Comparison of ENCODE assay signal across 9 mouse cellular contexts in genomic region chr9:44085741-44086665, GRCm38 (mm10). TPM values are rescaled to one million over a fixed set of nuclear protein-coding genes. Genes with fewer than 3 reads are reported as not detected.
DNase-seq lines count a peak whose midpoint lies in the region; ATAC-seq and TF ChIP-seq lines count a peak whose summit lies in the region.
"Had no signal": no experiment of that assay in that cellular context is flagged by ENCODE, and none has a peak within 500 bp of the region (broad histone marks: within the 10 kb centered on the region; RNA-seq: fewer than 3 reads in every experiment).

No protein-coding gene starts in this region.

- H3K27ac ChIP-seq in left cerebral cortex, adult 2 months = peak overlapping the region; percentile 96
- H3K27ac ChIP-seq in embryonic facial prominence, embryonic 14.5 days (replicated peaks; ENCODE audit: low read depth, low read length) = no peak overlapping the region
- H3K27ac ChIP-seq in heart, embryonic 14.5 days (replicated peaks in 1 of 2; ENCODE audit: control insufficient read depth in 1 of 2, insufficient read depth in 1 of 2, low read depth in 2 of 2, low read length in 2 of 2) = peak overlapping the region; percentile 61 to 94
- peak overlapping the region; percentile 77 for H3K27ac ChIP-seq in kidney, postnatal 0 days
- no peak overlapping the region for H3K27ac ChIP-seq in lung, embryonic 15.5 days

- peaks cover 41% of the 10 kb centered on the region for H3K4me1 ChIP-seq in embryonic facial prominence, embryonic 14.5 days (ENCODE audit: control insufficient read depth, insufficient read depth, low read length)
- H3K4me1 ChIP-seq in heart, embryonic 14.5 days (ENCODE audit: control insufficient read depth in 2 of 2, insufficient read depth in 2 of 2, low read length in 2 of 2) = peaks cover 42 to 67% of the 10 kb centered on the region in 2 experiments
- peaks cover 28% of the 10 kb centered on the region for H3K4me1 ChIP-seq in kidney, postnatal 0 days (replicated peaks; ENCODE audit: insufficient read depth, low read length)
- peaks cover 49% of the 10 kb centered on the region for H3K4me1 ChIP-seq in lung, embryonic 15.5 days

- intact Hi-C loops in left cerebral cortex, adult 2 months (cut with DNase I) = loop anchor here (2.0 to 10.0 kb wide), 3 partner anchors 19 to 341 kb away; partner anchors contain the start of genes Nectin1, Thy1 and Usp2
- intact Hi-C loops in left cerebral cortex, postnatal 4 days (cut with DNase I) = no loop called here

- peak; percentile 59 to 70 for DNase-seq in left cerebral cortex, adult 2 months (ENCODE audit: extremely low spot score in 1 of 2, low spot score in 2 of 2)
- DNase-seq in left cerebral cortex, postnatal 4 days = no peak
- DNase-seq in embryonic facial prominence, embryonic 14.5 days (ENCODE audit: low spot score) = no peak
- no peak for DNase-seq in kidney, postnatal 0 days (ENCODE audit: low spot score)
- no peak for DNase-seq in MN1 (ENCODE audit: low spot score)
- DNase-seq in thymus, postnatal 10 days (ENCODE audit: low spot score in 2 of 2) = no peak

- H3K9ac ChIP-seq in embryonic facial prominence, embryonic 14.5 days (ENCODE audit: low read depth, low read length) = no peak overlapping the region
- peak overlapping the region; percentile 96 for H3K9ac ChIP-seq in heart, embryonic 14.5 days (ENCODE audit: low read length)
- peak overlapping the region; percentile 65 for H3K9ac ChIP-seq in kidney, postnatal 0 days (ENCODE audit: low read depth, low read length)
- H3K9ac ChIP-seq in lung, embryonic 15.5 days = 0 out of 2 replicates have a peak overlapping the region, but pooled peaks have one; percentile 14

- H3K36me3 ChIP-seq in embryonic facial prominence, embryonic 14.5 days (ENCODE audit: control insufficient read depth, insufficient read depth, low read length) = peaks cover 6% of the 10 kb centered on the region; the same call in 1 of the 2 replicates
- H3K36me3 ChIP-seq in heart, embryonic 14.5 days (ENCODE audit: control insufficient read depth, insufficient read depth, low read length) = peaks cover 21% of the 10 kb centered on the region
- no peaks in the 10 kb centered on the region for H3K36me3 ChIP-seq in kidney, postnatal 0 days (ENCODE audit: insufficient read depth, low read length)
- H3K36me3 ChIP-seq in lung, embryonic 15.5 days = no peaks in the 10 kb centered on the region

- H3K27me3 ChIP-seq in embryonic facial prominence, embryonic 14.5 days (replicated peaks; ENCODE audit: control insufficient read depth, insufficient read depth, low read length) = peaks cover 15% of the 10 kb centered on the region; the same call in 1 of the 2 replicates
- H3K27me3 ChIP-seq in heart, embryonic 14.5 days (ENCODE audit: control insufficient read depth, insufficient read depth, low read length) = no peaks in the 10 kb centered on the region; the same call in 1 of the 2 replicates
- no peaks in the 10 kb centered on the region for H3K27me3 ChIP-seq in kidney, postnatal 0 days (ENCODE audit: insufficient read depth, low read length)
- H3K27me3 ChIP-seq in lung, embryonic 15.5 days = peaks cover 37% of the 10 kb centered on the region

- no peaks in the 10 kb centered on the region for H3K9me3 ChIP-seq in embryonic facial prominence, embryonic 14.5 days (ENCODE audit: control insufficient read depth, low read length)
- H3K9me3 ChIP-seq in heart, embryonic 14.5 days (ENCODE audit: control insufficient read depth, low read length) = no peaks in the 10 kb centered on the region
- H3K9me3 ChIP-seq in kidney, postnatal 0 days (replicated peaks; ENCODE audit: low read length) = no peaks in the 10 kb centered on the region
- no peaks in the 10 kb centered on the region for H3K9me3 ChIP-seq in lung, embryonic 15.5 days

- peak overlapping the region; percentile 99 for H3K4me2 ChIP-seq in embryonic facial prominence, embryonic 14.5 days (ENCODE audit: low read depth, low read length)
- peak overlapping the region; percentile 96 for H3K4me2 ChIP-seq in heart, embryonic 14.5 days (ENCODE audit: low read length)
- H3K4me2 ChIP-seq in kidney, postnatal 0 days (ENCODE audit: low read length) = peak overlapping the region; percentile 79
- peak overlapping the region; percentile 99 for H3K4me2 ChIP-seq in lung, embryonic 15.5 days

- ATAC-seq in embryonic facial prominence, embryonic 14.5 days (ENCODE audit: low read depth) = no peak
- no peak for ATAC-seq in heart, embryonic 14.5 days (ENCODE audit: insufficient number of reproducible peaks, insufficient read depth, low FRiP score, low read depth)
- no peak for ATAC-seq in kidney, postnatal 0 days (replicated peaks; ENCODE audit: low FRiP score, low read depth)
- ATAC-seq in lung, embryonic 15.5 days (ENCODE audit: borderline replicate concordance, extremely low read depth, low FRiP score, low TSS enrichment) = no peak

- WGBS in embryonic facial prominence, embryonic 14.5 days = 60% methylated on average over 15 of the region's 15 CpGs
- 31% methylated on average over 15 of the region's 15 CpGs for WGBS in heart, embryonic 14.5 days
- 62% methylated on average over 15 of the region's 15 CpGs for WGBS in kidney, postnatal 0 days
- WGBS in lung, embryonic 15.5 days = 60% methylated on average over 15 of the region's 15 CpGs

- TF ChIP-seq CTCF in left cerebral cortex, adult 2 months (IDR thresholded peaks at IDR 0.05) = no peak
- no peak for TF ChIP-seq CTCF in kidney, postnatal 0 days (IDR thresholded peaks at IDR 0.05; ENCODE audit: low read depth)

- peak overlapping the region; percentile 81 for H3K4me3 ChIP-seq in left cerebral cortex, adult 2 months
- peak overlapping the region; percentile 66 for H3K4me3 ChIP-seq in embryonic facial prominence, embryonic 14.5 days (ENCODE audit: low read depth, low read length)
- peak overlapping the region; percentile 72 to 75 for H3K4me3 ChIP-seq in heart, embryonic 14.5 days (ENCODE audit: control insufficient read depth in 1 of 2, insufficient read depth in 1 of 2, low read depth in 1 of 2, low read length in 2 of 2)
- H3K4me3 ChIP-seq in kidney, postnatal 0 days (replicated peaks; ENCODE audit: low read depth, low read length) = peak overlapping the region; percentile 54
- H3K4me3 ChIP-seq in lung, embryonic 15.5 days = peak overlapping the region; percentile 55; the same call in 1 of the 2 replicates

RNA-seq across cellular contexts. Expression of gene Mfrp, which starts 15.5 kb away (rescaled TPM):
- total RNA-seq in left cerebral cortex, adult 2 months (2021) = 1 to 10 TPM in 1 of 2 experiments, under 1 TPM in 1; 0.82 to 1.6 TPM
- not detected for total RNA-seq in left cerebral cortex, postnatal 4 days (2021)
- polyA plus RNA-seq in embryonic facial prominence, embryonic 14.5 days (2014; fragmentation: Nextera tagmentation; extraction: Ambion mirVana) = not detected in 2 replicates
- polyA plus RNA-seq in heart, embryonic 14.5 days (2014; fragmentation: Nextera tagmentation; extraction: Ambion mirVana) = not detected in 2 replicates
- polyA plus RNA-seq in kidney, postnatal 0 days (2015; fragmentation: Nextera tagmentation; extraction: Ambion mirVana) = 0.11 and 0.16 TPM in 2 replicates
- 0.14 and 0.28 TPM in 2 replicates for polyA plus RNA-seq in lung, embryonic 15.5 days (2015; fragmentation: Nextera tagmentation; extraction: Ambion mirVana)
- total RNA-seq: CH12.LX had no signal

RNA-seq across cellular contexts. Expression of gene Usp2, which starts 19.2 kb away (rescaled TPM):
- total RNA-seq in left cerebral cortex, adult 2 months (2021) = 100 to 1,000 TPM in 1 of 2 experiments, 10 to 100 TPM in 1; 99.3 to 120 TPM
- total RNA-seq in left cerebral cortex, postnatal 4 days (2021) = 10 to 100 TPM; 30.2 to 31.9 TPM
- polyA plus RNA-seq in embryonic facial prominence, embryonic 14.5 days (2014; fragmentation: Nextera tagmentation; extraction: Ambion mirVana) = 22.8 and 39.4 TPM in 2 replicates
- polyA plus RNA-seq in heart, embryonic 14.5 days (2014; fragmentation: Nextera tagmentation; extraction: Ambion mirVana) = 73.5 and 80.7 TPM in 2 replicates
- polyA plus RNA-seq in kidney, postnatal 0 days (2015; fragmentation: Nextera tagmentation; extraction: Ambion mirVana) = 62.9 and 72.1 TPM in 2 replicates
- 8.3 and 10.5 TPM in 2 replicates for polyA plus RNA-seq in lung, embryonic 15.5 days (2015; fragmentation: Nextera tagmentation; extraction: Ambion mirVana)

RNA-seq across cellular contexts. Expression of gene C1qtnf5, which starts 21.0 kb away (rescaled TPM):
- total RNA-seq in left cerebral cortex, adult 2 months (2021) = 10 to 100 TPM; 14.2 to 15.3 TPM
- total RNA-seq in left cerebral cortex, postnatal 4 days (2021) = 10 to 100 TPM in 1 of 2 experiments, 1 to 10 TPM in 1; 5.3 to 10.6 TPM
- polyA plus RNA-seq in embryonic facial prominence, embryonic 14.5 days (2014; fragmentation: Nextera tagmentation; extraction: Ambion mirVana) = 4.8 and 5.2 TPM in 2 replicates
- polyA plus RNA-seq in heart, embryonic 14.5 days (2014; fragmentation: Nextera tagmentation; extraction: Ambion mirVana) = 2.3 and 2.7 TPM in 2 replicates
- polyA plus RNA-seq in kidney, postnatal 0 days (2015; fragmentation: Nextera tagmentation; extraction: Ambion mirVana) = 9.7 and 12.3 TPM in 2 replicates
- 6.3 and 6.5 TPM in 2 replicates for polyA plus RNA-seq in lung, embryonic 15.5 days (2015; fragmentation: Nextera tagmentation; extraction: Ambion mirVana)
- total RNA-seq: CH12.LX had no signal

RNA-seq across cellular contexts. Expression of gene Gm49380, which starts 27.3 kb away (rescaled TPM):
- total RNA-seq in left cerebral cortex, adult 2 months (2021) = under 1 TPM in 1 of 2 experiments, not detected in 1; 0.56 TPM
- under 1 TPM in 1 of 2 experiments, not detected in 1; 0.44 TPM for total RNA-seq in left cerebral cortex, postnatal 4 days (2021)
- 0.22 and 0.35 TPM in 2 replicates for polyA plus RNA-seq in embryonic facial prominence, embryonic 14.5 days (2014; fragmentation: Nextera tagmentation; extraction: Ambion mirVana)
- polyA plus RNA-seq in heart, embryonic 14.5 days (2014; fragmentation: Nextera tagmentation; extraction: Ambion mirVana) = 0.07 and 0.08 TPM in 2 replicates
- not detected in 2 replicates for polyA plus RNA-seq in kidney, postnatal 0 days (2015; fragmentation: Nextera tagmentation; extraction: Ambion mirVana)
- polyA plus RNA-seq in lung, embryonic 15.5 days (2015; fragmentation: Nextera tagmentation; extraction: Ambion mirVana) = 0.17 and 0.21 TPM in 2 replicates
- total RNA-seq: CH12.LX had no signal

RNA-seq across cellular contexts. Expression of gene Rnf26, which starts 27.3 kb away (rescaled TPM):
- 10 to 100 TPM; 32.7 to 33.1 TPM for total RNA-seq in left cerebral cortex, adult 2 months (2021)
- total RNA-seq in left cerebral cortex, postnatal 4 days (2021) = 10 to 100 TPM; 31.1 to 33.1 TPM
- polyA plus RNA-seq in embryonic facial prominence, embryonic 14.5 days (2014; fragmentation: Nextera tagmentation; extraction: Ambion mirVana) = 61.4 and 73.4 TPM in 2 replicates
- polyA plus RNA-seq in heart, embryonic 14.5 days (2014; fragmentation: Nextera tagmentation; extraction: Ambion mirVana) = 30.4 and 32.9 TPM in 2 replicates
- polyA plus RNA-seq in kidney, postnatal 0 days (2015; fragmentation: Nextera tagmentation; extraction: Ambion mirVana) = 46.6 and 49.7 TPM in 2 replicates
- 69.9 and 71.4 TPM in 2 replicates for polyA plus RNA-seq in lung, embryonic 15.5 days (2015; fragmentation: Nextera tagmentation; extraction: Ambion mirVana)

Comparison
In these comparisons a context has a peak if more than half of its experiments do, and no peak if none do; other contexts are left out.
1. DNase-seq: peak in left cerebral cortex, adult 2 months (2 of 2); none in left cerebral cortex, postnatal 4 days (single experiment), embryonic facial prominence, embryonic 14.5 days (single experiment), kidney, postnatal 0 days (single experiment), MN1 (single experiment) and thymus, postnatal 10 days (0 of 2).
2. H3K27ac ChIP-seq: peak in left cerebral cortex, adult 2 months (single experiment), heart, embryonic 14.5 days (2 of 2) and kidney, postnatal 0 days (single experiment); none in embryonic facial prominence, embryonic 14.5 days (single experiment) and lung, embryonic 15.5 days (single experiment).
3. Peak in every context shown above with its lines, with median percentiles within 50 percentile points of each other: H3K4me3 ChIP-seq and H3K4me2 ChIP-seq.